Mouse (Mus musculus): ENCODE data around the gene Gm21969. TPM values are rescaled to one million over a fixed set of nuclear protein-coding genes. Genes with fewer than 3 reads are reported as not detected.

The Gm21969 gene
- not detected for total RNA-seq (2023)

GRCm38 (mm10) chr4:139602357-139603244, at the start of gene Gm21969:
TSS of gene Gm21969 (plus strand) at chr4:139603186.

GRCm38 (mm10) chr4:139622373-139623282, 19.6 kb downstream of the Gm21969 start, which contains the start of gene Aldh4a1:
TSS of gene Aldh4a1 (plus strand) at chr4:139622866.

GRCm38 (mm10) chr4:139653238-139653637, 50.3 kb downstream of the Gm21969 start, which contains the start of gene Tas1r2:
TSS of gene Tas1r2 (plus strand) at chr4:139653538.

Other genes with a start within 250 kb of the Gm21969 start
- 1 to 10 TPM; 1.0 to 2.0 TPM for gene Iffo2, start 72.6 kb upstream of the Gm21969 start, total RNA-seq (2023)
- 10 to 100 TPM; 15.8 to 17.7 TPM for gene Aldh4a1, start 19.7 kb downstream of the Gm21969 start, total RNA-seq (2023)
- gene Tas1r2, start 50.4 kb downstream of the Gm21969 start, total RNA-seq (2023): not detected
- under 1 TPM; 0.09 TPM for gene Pax7, start 230.3 kb downstream of the Gm21969 start, total RNA-seq (2023)

All from B cell, adult 67 days (primary cell).